In the genomic region with DNA sequence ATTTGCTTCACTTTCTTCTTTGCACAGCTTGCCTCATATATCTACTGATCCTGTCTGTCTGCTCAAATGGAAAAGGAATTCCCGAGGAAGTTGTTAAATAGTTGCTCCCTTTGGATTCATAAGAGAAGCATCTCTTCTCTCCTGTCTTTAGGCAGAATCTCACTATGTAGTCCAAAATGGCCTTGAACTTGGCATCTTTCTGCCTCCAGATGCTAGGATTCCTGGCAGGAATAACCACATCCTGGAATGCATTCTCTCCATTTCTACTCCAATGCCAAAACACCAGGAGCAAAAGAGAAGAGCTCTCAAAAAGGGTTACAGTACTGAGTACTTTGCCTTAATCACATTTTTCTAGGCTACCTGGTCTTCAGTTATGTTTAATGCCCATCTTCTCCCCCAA, we compare ENCODE assay signal across 21 mouse cellular contexts.
"Had no signal": no experiment of that assay in that cellular context is flagged by ENCODE, and none has a peak within 500 bp of the region (broad histone marks: within the 10 kb centered on the region; RNA-seq: fewer than 3 reads in every experiment).

No protein-coding gene starts in this region.

- H3K27me3 ChIP-seq: lung, embryonic 15.5 days; megakaryocyte, embryonic 14.5 days; midbrain, embryonic 13.5 days; neural tube, embryonic 12.5 days; neural tube, embryonic 15.5 days had no signal

- H3K27ac ChIP-seq: left cerebral cortex, adult 2 months; liver, embryonic 14.5 days; lung, embryonic 15.5 days; midbrain, embryonic 10.5 days; midbrain, embryonic 13.5 days; neural tube, embryonic 12.5 days; neural tube, embryonic 15.5 days had no signal

- H3K36me3 ChIP-seq: lung, embryonic 15.5 days; neural tube, embryonic 12.5 days; neural tube, embryonic 15.5 days had no signal

- H3K4me3 ChIP-seq: left cerebral cortex, adult 2 months; lung, embryonic 15.5 days; megakaryocyte, embryonic 14.5 days; midbrain, embryonic 10.5 days; midbrain, embryonic 13.5 days; neural tube, embryonic 12.5 days; neural tube, embryonic 15.5 days had no signal

- H3K4me2 ChIP-seq: liver, embryonic 11.5 days; lung, embryonic 15.5 days; midbrain, embryonic 13.5 days; neural tube, embryonic 12.5 days; neural tube, embryonic 15.5 days had no signal

- ATAC-seq: midbrain, embryonic 13.5 days had no signal

- H3K9ac ChIP-seq: liver, embryonic 14.5 days; lung, embryonic 15.5 days; midbrain, embryonic 13.5 days; neural tube, embryonic 12.5 days; neural tube, embryonic 15.5 days had no signal

- H3K9me3 ChIP-seq: lung, embryonic 15.5 days; megakaryocyte, embryonic 14.5 days; midbrain, embryonic 13.5 days; neural tube, embryonic 15.5 days had no signal

- H3K4me1 ChIP-seq: midbrain, embryonic 10.5 days; midbrain, embryonic 13.5 days; neural tube, embryonic 12.5 days had no signal

- DNase-seq: kidney, adult 18-20 months; kidney, adult 9 months; kidney, postnatal 25 days; layer of hippocampus, postnatal 36 days; lung, adult 18-20 months; lung, postnatal 10 days; lung, postnatal 36 days; right cerebral cortex, adult 18-20 months; right cerebral cortex, postnatal 14 days; right cerebral cortex, postnatal 4 days; thymus, adult 2 months; thymus, postnatal 25 days had no signal
